Mouse (Mus musculus): Measurements from ENCODE around the gene Opn1sw. TPM values are rescaled to one million over a fixed set of nuclear protein-coding genes. Genes with fewer than 3 reads are reported as not detected.

The Opn1sw gene
- polyA plus RNA-seq (2014; fragmentation: Illumina TruSeq; extraction: RNeasy Lipid Tissue Mini Kit (QIAGEN cat#74804); ENCODE audit: low read depth, low replicate concordance): not detected

DNA sequence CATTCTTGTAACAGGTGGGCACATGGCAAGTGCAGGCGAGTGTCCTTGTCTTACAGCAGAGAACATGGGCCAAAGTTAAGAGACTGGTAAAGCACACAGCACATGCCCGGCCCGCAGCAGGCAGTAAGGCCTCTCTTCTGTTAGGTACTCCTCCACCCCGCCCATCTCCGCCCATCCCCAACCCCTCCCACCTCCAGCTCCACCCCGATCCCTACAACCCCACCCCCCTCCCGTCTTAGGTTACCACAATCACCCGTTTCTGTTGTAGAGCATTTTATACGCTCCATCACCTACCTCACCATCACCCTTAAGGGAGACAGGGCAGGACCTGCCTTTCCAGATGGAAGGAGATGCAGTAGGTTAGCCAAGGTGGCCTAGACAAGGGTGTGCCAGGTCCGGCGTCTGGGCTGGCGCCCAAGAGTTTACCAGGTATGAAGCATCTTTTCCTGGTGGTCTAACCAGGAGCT, at the start of gene Opn1sw:
Gene Opn1sw (minus strand): TSS at position 417 of the 467 bp plus-strand sequence.

DNA sequence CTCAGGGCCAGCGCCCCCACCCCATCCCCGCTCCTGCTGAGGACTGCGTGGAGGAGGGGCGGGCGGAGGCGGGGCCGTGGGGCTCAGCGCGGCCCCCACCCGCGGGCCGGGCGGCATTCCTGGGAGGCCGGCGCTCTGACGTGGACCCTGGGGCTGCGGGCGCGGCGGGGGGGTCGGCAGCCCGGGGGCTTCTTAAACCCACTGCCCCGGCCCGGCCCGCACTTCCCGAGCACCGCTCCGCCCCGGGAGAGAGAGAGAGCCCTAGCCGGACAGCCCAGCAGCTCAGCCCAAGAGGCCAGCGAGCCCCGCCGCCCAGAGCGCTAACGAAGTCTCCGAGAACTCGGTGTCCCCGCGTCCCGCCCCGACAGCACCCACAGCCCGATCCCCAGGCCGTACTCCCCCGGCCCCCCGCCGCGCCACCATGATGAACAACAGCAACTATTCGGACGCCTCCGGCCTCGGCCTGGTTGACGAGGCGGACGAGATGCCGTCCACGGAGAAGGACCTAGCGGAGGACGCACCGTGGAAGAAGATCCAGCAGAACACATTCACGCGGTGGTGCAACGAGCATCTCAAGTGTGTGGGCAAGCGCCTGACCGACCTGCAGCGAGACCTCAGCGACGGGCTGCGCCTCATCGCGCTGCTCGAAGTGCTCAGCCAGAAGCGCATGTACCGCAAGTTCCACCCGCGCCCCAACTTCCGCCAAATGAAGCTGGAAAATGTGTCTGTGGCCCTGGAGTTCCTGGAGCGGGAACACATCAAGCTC, 45.0 kb upstream of the Opn1sw start, which contains the start of gene Flnc:
Gene Flnc (plus strand): TSS at position 219 of the 766 bp plus-strand sequence.

DNA sequence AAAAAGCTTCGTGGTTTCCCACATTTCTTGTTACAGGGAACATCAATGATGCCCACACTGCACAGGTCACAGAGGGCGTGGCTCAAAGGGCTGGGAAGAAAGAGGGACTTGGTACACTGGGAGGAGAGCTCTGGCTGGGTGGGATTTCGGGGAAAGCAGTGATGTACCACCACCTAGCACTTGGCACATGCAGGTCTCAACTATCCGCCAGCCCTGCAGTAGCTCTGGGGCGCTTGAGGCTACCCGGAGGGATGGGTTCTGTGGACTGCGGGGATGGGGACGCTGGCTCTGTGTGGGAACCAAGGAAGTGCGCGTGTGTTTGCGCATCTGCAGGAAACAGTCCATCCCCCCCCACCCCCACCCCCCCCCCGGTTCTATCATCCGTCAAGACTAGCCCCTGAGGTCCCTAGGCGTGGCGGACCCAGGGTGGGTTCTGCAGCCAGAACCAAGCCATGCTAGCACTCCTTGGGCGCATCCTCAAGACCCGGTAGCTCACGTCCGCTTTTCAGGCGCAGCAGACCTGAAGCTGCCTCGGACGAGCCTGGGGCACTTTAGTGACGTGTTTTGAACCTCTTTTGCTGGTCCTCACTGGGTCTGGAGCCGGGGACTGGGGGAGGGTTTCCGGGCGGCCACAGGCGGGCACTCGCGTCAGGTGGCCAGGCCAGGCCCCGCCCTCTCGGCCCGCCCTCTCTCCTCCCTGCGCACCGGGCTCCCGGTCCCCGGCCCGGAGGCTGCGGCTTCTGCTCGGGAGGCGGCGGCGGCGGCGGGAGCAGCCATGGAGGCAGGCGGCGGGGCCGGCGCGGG, 7.8 kb upstream of the Opn1sw start, which contains the start of gene Ccdc136:
Gene Ccdc136 (plus strand): TSS at position 400 of the 804 bp plus-strand sequence.

GRCm38 (mm10) chr6:29347665-29348370, 40.5 kb downstream of the Opn1sw start, which contains the start of gene Calu:
TSS of gene Calu (plus strand) at chr6:29348069.

Other genes starting within 250 kb of the Opn1sw start
- 34.6 TPM for gene Rbm28, start 223.5 kb downstream of the Opn1sw start, polyA plus RNA-seq (2014; fragmentation: Illumina TruSeq; extraction: RNeasy Lipid Tissue Mini Kit (QIAGEN cat#74804); ENCODE audit: low read depth, low replicate concordance)
- 1.3 TPM for gene Prrt4, start 208.9 kb downstream of the Opn1sw start, polyA plus RNA-seq (2014; fragmentation: Illumina TruSeq; extraction: RNeasy Lipid Tissue Mini Kit (QIAGEN cat#74804); ENCODE audit: low read depth, low replicate concordance)
- 18.4 TPM for gene Impdh1, start 172.1 kb downstream of the Opn1sw start, polyA plus RNA-seq (2014; fragmentation: Illumina TruSeq; extraction: RNeasy Lipid Tissue Mini Kit (QIAGEN cat#74804); ENCODE audit: low read depth, low replicate concordance)
- gene Hilpda, start 116.0 kb downstream of the Opn1sw start, polyA plus RNA-seq (2014; fragmentation: Illumina TruSeq; extraction: RNeasy Lipid Tissue Mini Kit (QIAGEN cat#74804); ENCODE audit: low read depth, low replicate concordance): 9.1 TPM
- not detected for gene Fam71f2, start 108.9 kb downstream of the Opn1sw start, polyA plus RNA-seq (2014; fragmentation: Illumina TruSeq; extraction: RNeasy Lipid Tissue Mini Kit (QIAGEN cat#74804); ENCODE audit: low read depth, low replicate concordance)
- gene Fam71f1, start 69.3 kb downstream of the Opn1sw start, polyA plus RNA-seq (2014; fragmentation: Illumina TruSeq; extraction: RNeasy Lipid Tissue Mini Kit (QIAGEN cat#74804); ENCODE audit: low read depth, low replicate concordance): not detected
- 259 TPM for gene Calu, start 40.4 kb downstream of the Opn1sw start, polyA plus RNA-seq (2014; fragmentation: Illumina TruSeq; extraction: RNeasy Lipid Tissue Mini Kit (QIAGEN cat#74804); ENCODE audit: low read depth, low replicate concordance)
- gene Ccdc136, start 7.8 kb upstream of the Opn1sw start, polyA plus RNA-seq (2014; fragmentation: Illumina TruSeq; extraction: RNeasy Lipid Tissue Mini Kit (QIAGEN cat#74804); ENCODE audit: low read depth, low replicate concordance): 1.5 TPM
- 97.5 TPM for gene Flnc, start 44.8 kb upstream of the Opn1sw start, polyA plus RNA-seq (2014; fragmentation: Illumina TruSeq; extraction: RNeasy Lipid Tissue Mini Kit (QIAGEN cat#74804); ENCODE audit: low read depth, low replicate concordance)
- 114 TPM for gene Atp6v1f, start 79.2 kb upstream of the Opn1sw start, polyA plus RNA-seq (2014; fragmentation: Illumina TruSeq; extraction: RNeasy Lipid Tissue Mini Kit (QIAGEN cat#74804); ENCODE audit: low read depth, low replicate concordance)
- gene Atp6v1fnb, start 83.0 kb upstream of the Opn1sw start, polyA plus RNA-seq (2014; fragmentation: Illumina TruSeq; extraction: RNeasy Lipid Tissue Mini Kit (QIAGEN cat#74804); ENCODE audit: low read depth, low replicate concordance): not detected
- gene Kcp, start 119.5 kb upstream of the Opn1sw start, polyA plus RNA-seq (2014; fragmentation: Illumina TruSeq; extraction: RNeasy Lipid Tissue Mini Kit (QIAGEN cat#74804); ENCODE audit: low read depth, low replicate concordance): 4.6 TPM
- 4.4 TPM for gene Irf5, start 138.2 kb upstream of the Opn1sw start, polyA plus RNA-seq (2014; fragmentation: Illumina TruSeq; extraction: RNeasy Lipid Tissue Mini Kit (QIAGEN cat#74804); ENCODE audit: low read depth, low replicate concordance)
- gene Tnpo3, start 221.4 kb upstream of the Opn1sw start, polyA plus RNA-seq (2014; fragmentation: Illumina TruSeq; extraction: RNeasy Lipid Tissue Mini Kit (QIAGEN cat#74804); ENCODE audit: low read depth, low replicate concordance): 51.2 TPM